Mouse (Mus musculus) C2C12 (cell line): ENCODE results near the gene Loxl3.

Experiments used
- CEBPB ChIP-seq: IDR thresholded peaks from one replicate; pipeline ENCODE4 v1.6.1; 2011; ENCODE audit warnings: low read depth, mild to moderate bottlenecking, control low read depth, moderate library complexity
- CTCF ChIP-seq: IDR thresholded peaks from one replicate; pipeline ENCODE4 v1.5.1; 2011; ENCODE audit not compliant: control insufficient read depth, insufficient read depth, insufficient read length
- FOSL1 ChIP-seq: IDR thresholded peaks from one replicate; pipeline ENCODE4 v1.8.0; 2011; ENCODE audit warnings: mild to moderate bottlenecking, low read length; ENCODE audit not compliant: poor library complexity, insufficient read depth, severe bottlenecking
- MAX ChIP-seq: IDR thresholded peaks from one replicate; pipeline ENCODE4 v1.6.1; 2011; ENCODE audit warnings: mild to moderate bottlenecking, control low read depth
- MYOD1 ChIP-seq: IDR thresholded peaks from one replicate; pipeline ENCODE4 v1.6.1; 2011; ENCODE audit warnings: low read depth; ENCODE audit not compliant: control insufficient read depth, insufficient read length
- MYOG ChIP-seq: IDR thresholded peaks from one replicate; pipeline ENCODE4 v1.6.1; 2011; ENCODE audit not compliant: control insufficient read depth, insufficient read length; ENCODE audit errors: extremely low read depth
- USF1 ChIP-seq: IDR thresholded peaks from one replicate; pipeline ENCODE4 v1.6.1; 2011; ENCODE audit warnings: low read depth, mild to moderate bottlenecking, control low read depth, moderate library complexity

- TF ChIP-seq CTCF (no peak), MAX (no peak), USF1 (no peak), MYOG (no peak), FOSL1 (no peak), CEBPB (no peak), MYOD1 (no peak)
Observed at GRCm38 (mm10) chr6:83010010-83010409, 24.0 kb upstream of the Loxl3 start.
